Mouse (Mus musculus) bone marrow, adult 2 months (tissue): ENCODE data around the gene Musk.

Experiments used
- CTCF ChIP-seq: fragments of 200-500 bp; IDR thresholded peaks from 2 replicates; pipeline ENCODE4 v1.5.1; 2011; ENCODE audit warnings: low read length, control low read depth; ENCODE audit not compliant: control insufficient read depth, insufficient read depth
- POLR2A ChIP-seq: fragments of 200-500 bp; IDR thresholded peaks from 2 replicates; pipeline ENCODE4 v1.6.1; 2011; ENCODE audit warnings: low read depth, mild to moderate bottlenecking, control low read depth, low read length, borderline replicate concordance; ENCODE audit not compliant: control insufficient read depth

DNA sequence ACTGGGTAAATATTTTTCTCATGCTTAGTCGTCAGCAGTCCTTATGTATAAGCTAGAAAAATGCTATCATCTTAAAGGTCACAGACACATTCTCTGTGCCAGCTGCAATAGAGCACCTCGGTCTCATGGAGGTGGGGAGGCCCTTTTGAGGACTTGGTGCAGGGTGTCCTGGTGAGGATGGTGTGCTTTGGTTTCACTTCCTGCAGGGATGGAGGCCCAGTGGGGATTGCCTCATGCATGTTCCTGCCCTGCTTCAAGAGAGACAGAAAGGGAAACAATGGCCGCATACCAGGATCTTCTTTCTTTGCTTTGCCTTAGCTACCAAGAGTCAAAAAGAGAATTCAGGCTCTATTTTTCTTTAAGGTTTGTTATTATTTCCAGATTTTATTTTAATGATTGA is 31.8 kb downstream of the Musk start:
- TF ChIP-seq CTCF (no peak), POLR2A (no peak)
